Mouse (Mus musculus) neural tube, embryonic 11.5 days (tissue): ENCODE data around the gene 1600014C23Rik. TPM values are rescaled to one million over a fixed set of nuclear protein-coding genes. Genes with fewer than 3 reads are reported as not detected.
A peak's percentile ranks its signal among the peaks of the same experiment; 100 is the strongest.

Source experiments
- ATAC-seq: fragments of 200-750 bp; cut with Nextera tagmentation; 2 replicates; pipeline ENCODE4 v1.8.0; 2017; ENCODE audit warnings: moderate number of reproducible peaks, mild to moderate bottlenecking, moderate TSS enrichment, moderate library complexity; ENCODE audit not compliant: insufficient read depth, low FRiP score, low TSS enrichment
- DNase-seq: peaks from one replicate; pipeline ENCODE4 v3.0.0-alpha.2; 2015; ENCODE audit warnings: low spot score
- H3K27ac ChIP-seq: fragments of 300-500 bp; sonication (generic); 2 replicates; pipeline ENCODE4 v1.5.1; 2014; ENCODE audit warnings: low read depth, mild to moderate bottlenecking, low read length
- H3K27me3 ChIP-seq: fragments of 300-500 bp; sonication (generic); 2 replicates; pipeline ENCODE4 v1.6.1; 2014; ENCODE audit warnings: mild to moderate bottlenecking, low read length, mixed read lengths; ENCODE audit not compliant: control insufficient read depth, insufficient read depth
- H3K36me3 ChIP-seq: fragments of 300-500 bp; sonication (generic); 2 replicates; pipeline ENCODE4 v1.6.1; 2014; ENCODE audit warnings: mild to moderate bottlenecking, low read length, moderate library complexity, mixed read lengths; ENCODE audit not compliant: control insufficient read depth, insufficient read depth
- H3K4me1 ChIP-seq: fragments of 300-500 bp; sonication (generic); 2 replicates; pipeline ENCODE4 v1.6.1; 2014; ENCODE audit warnings: low read length, mixed read lengths; ENCODE audit not compliant: control insufficient read depth, insufficient read depth
- H3K4me2 ChIP-seq: fragments of 300-500 bp; sonication (generic); 2 replicates; pipeline ENCODE4 v1.6.1; 2014; ENCODE audit warnings: low read depth, mild to moderate bottlenecking, moderate library complexity
- H3K4me3 ChIP-seq: fragments of 300-500 bp; sonication (generic); 2 replicates; pipeline ENCODE4 v1.5.1; 2014; ENCODE audit warnings: low read depth, low read length
- H3K9ac ChIP-seq: fragments of 300-500 bp; sonication (generic); 2 replicates; pipeline ENCODE4 v1.6.1; 2014; ENCODE audit warnings: mild to moderate bottlenecking, low read length
- H3K9me3 ChIP-seq: fragments of 300-500 bp; sonication (generic); 2 replicates; pipeline ENCODE4 v1.6.1; 2016; ENCODE audit warnings: low read length; ENCODE audit not compliant: control insufficient read depth
- WGBS: fragments of 180-500 bp; shearing (Covaris S2); extraction: QIAGEN DNeasy Blood & Tissue Kit; methylation state at CpG from one replicate; pipeline ENCODE4 v1.1.7; 2014; 5-methylcytosine and 5-hydroxymethylcytosine counted together
- polyA plus RNA-seq: library from polyadenylated mRNA; unstranded; fragments of >200 nt; fragmentation: Nextera tagmentation; extraction: Ambion mirVana; gene quantifications from 2 replicates; pipeline ENCODE4 v1.2.1, GENCODE M21; 2014

Gene 1600014C23Rik
- polyA plus RNA-seq, 1 experiment from 2014 or later = not detected

DNA sequence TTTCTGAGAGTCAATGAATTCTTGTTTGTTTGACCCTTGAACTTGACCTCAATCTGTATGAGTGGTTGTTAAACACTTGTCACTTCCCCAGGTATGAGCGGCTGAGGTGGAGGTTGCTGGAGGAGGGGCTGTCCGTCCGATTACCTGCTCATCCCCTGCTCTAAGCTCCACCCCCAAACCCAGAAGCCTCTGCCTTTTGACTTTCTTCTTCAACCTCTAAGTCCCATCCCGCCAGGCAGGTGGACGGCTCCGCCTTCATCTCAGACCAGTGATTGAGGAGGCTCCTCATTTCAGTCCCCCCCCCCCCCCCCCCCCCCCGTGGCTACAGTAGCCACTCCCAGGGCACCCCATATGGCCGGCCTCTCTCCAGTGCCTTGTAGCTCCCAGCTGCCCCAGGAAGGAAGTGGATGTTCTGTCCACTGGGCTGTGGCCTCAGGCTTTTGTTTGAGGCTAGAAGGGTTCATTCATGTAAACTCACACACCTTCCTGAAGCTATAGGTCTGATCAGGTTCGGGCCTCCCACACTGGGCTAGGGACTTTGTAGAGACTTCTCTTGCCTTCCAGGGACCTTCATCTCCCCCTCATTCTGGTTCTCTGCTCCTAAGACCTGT, 34.0 kb upstream of the 1600014C23Rik start:
- no peak for DNase-seq
- Histone ChIP-seq H3K4me2 (no peak overlapping the region), H3K27ac (no peak overlapping the region), H3K4me3 (no peak overlapping the region), H3K27me3 (no peaks in the 10 kb centered on the region), H3K4me1 (0 out of 2 replicates have a peak, but pooled peaks cover 3% of the 10 kb centered on the region), H3K9me3 (no peaks in the 10 kb centered on the region), H3K9ac (no peak overlapping the region), H3K36me3 (no peaks in the 10 kb centered on the region)
- no peak for ATAC-seq
- WGBS = 40% methylated on average over 8 of the region's 9 CpGs

- no peak overlapping the region for H3K9ac ChIP-seq
- 17% methylated on average over 12 of the region's 12 CpGs for WGBS
Measured at GRCm38 (mm10) chr17:45766735-45767535, 33.3 kb upstream of the 1600014C23Rik start.

GRCm38 (mm10) chr17:45765914-45766313, 32.3 kb upstream of the 1600014C23Rik start:
- no peak overlapping the region for H3K27ac ChIP-seq
- 0 out of 2 replicates have a peak, but pooled peaks cover 3% of the 10 kb centered on the region for H3K4me1 ChIP-seq
- no peak for DNase-seq
- no peak overlapping the region for H3K4me3 ChIP-seq
- no peaks in the 10 kb centered on the region for H3K27me3 ChIP-seq
- WGBS = 90% methylated on average over 3 of the region's 3 CpGs
- H3K36me3 ChIP-seq = no peaks in the 10 kb centered on the region
- H3K9me3 ChIP-seq = no peaks in the 10 kb centered on the region
- ATAC-seq = no peak
- no peak overlapping the region for H3K4me2 ChIP-seq
- H3K9ac ChIP-seq = no peak overlapping the region

More at GRCm38 (mm10) chr17:45766735-45767535, 33.3 kb upstream of the 1600014C23Rik start:
- Histone ChIP-seq H3K36me3 (no peaks in the 10 kb centered on the region), H3K4me2 (no peak overlapping the region), H3K4me3 (no peak overlapping the region), H3K27me3 (no peaks in the 10 kb centered on the region), H3K27ac (0 out of 2 replicates have a peak overlapping the region, but pooled peaks have one; percentile 29), H3K4me1 (0 out of 2 replicates have a peak, but pooled peaks cover 3% of the 10 kb centered on the region), H3K9me3 (no peaks in the 10 kb centered on the region)
- ATAC-seq (peak; percentile 72; the same call in 1 of the 2 replicates), DNase-seq (peak; percentile 80)

DNA sequence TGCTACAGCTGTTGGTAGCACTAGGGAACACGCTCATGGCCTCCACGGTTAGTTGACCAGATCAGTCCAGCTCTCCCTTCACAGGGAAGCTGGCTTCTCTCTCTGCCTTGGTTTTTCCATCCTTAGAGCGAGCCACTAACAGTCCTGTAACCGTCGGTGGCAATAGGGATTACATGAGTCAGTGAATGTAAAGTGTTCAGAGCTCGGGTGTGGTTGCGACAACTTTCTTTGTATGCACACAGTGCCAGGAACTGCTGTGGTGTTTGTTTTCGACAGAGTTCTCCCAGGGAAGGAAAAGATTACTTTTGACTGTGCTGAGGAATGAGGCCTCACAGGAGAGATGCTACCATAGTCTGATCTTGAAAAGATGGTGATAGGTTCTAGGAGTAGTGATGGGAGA, 29.5 kb upstream of the 1600014C23Rik start:
- H3K4me3 ChIP-seq = no peak overlapping the region
- no peak overlapping the region for H3K4me2 ChIP-seq
- H3K36me3 ChIP-seq = no peaks in the 10 kb centered on the region
- 0 out of 2 replicates have a peak, but pooled peaks cover 3% of the 10 kb centered on the region for H3K4me1 ChIP-seq
- H3K9ac ChIP-seq = no peak overlapping the region
- ATAC-seq (no peak), DNase-seq (no peak)
- no peaks in the 10 kb centered on the region for H3K9me3 ChIP-seq
- 87% methylated on average over 8 of the region's 8 CpGs for WGBS
- H3K27me3 ChIP-seq = no peaks in the 10 kb centered on the region
- H3K27ac ChIP-seq = no peak overlapping the region

DNA sequence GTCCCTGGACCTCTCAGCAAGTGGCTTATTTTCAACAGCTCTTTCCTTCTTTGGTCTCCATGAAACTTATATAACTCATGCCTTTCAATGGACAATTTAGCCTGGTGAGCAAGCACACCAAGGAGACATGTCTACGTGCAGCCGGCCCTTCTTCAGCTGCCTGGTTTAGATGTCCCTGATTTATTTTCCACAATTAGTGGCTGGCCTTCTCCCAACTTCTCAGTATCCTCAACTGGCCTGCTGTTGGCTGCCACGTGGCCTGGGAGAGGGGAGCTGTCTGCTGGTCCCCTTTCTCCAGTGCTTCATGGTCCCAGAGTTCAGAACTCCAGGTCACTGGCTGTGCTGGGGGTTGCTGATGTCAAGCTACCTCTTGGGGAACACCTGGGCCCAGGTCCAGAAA, 28.3 kb upstream of the 1600014C23Rik start:
- H3K9me3 ChIP-seq = no peaks in the 10 kb centered on the region
- no peaks in the 10 kb centered on the region for H3K27me3 ChIP-seq
- no peak overlapping the region for H3K4me3 ChIP-seq
- no peak overlapping the region for H3K4me2 ChIP-seq
- no peak overlapping the region for H3K27ac ChIP-seq
- H3K36me3 ChIP-seq = no peaks in the 10 kb centered on the region
- no peak overlapping the region for H3K9ac ChIP-seq
- ATAC-seq (no peak), DNase-seq (no peak)
- WGBS = 74% methylated on average over 3 of the region's 3 CpGs
- H3K4me1 ChIP-seq = no peaks in the 10 kb centered on the region

GRCm38 (mm10) chr17:45760965-45761645, 27.5 kb upstream of the 1600014C23Rik start:
- WGBS = 72% methylated on average over 10 of the region's 10 CpGs
- Histone ChIP-seq H3K36me3 (no peaks in the 10 kb centered on the region), H3K4me1 (no peaks in the 10 kb centered on the region), H3K9ac (no peak overlapping the region), H3K4me3 (no peak overlapping the region), H3K27me3 (no peaks in the 10 kb centered on the region), H3K4me2 (no peak overlapping the region), H3K27ac (no peak overlapping the region), H3K9me3 (no peaks in the 10 kb centered on the region)
- ATAC-seq = no peak
- DNase-seq = no peak

DNA sequence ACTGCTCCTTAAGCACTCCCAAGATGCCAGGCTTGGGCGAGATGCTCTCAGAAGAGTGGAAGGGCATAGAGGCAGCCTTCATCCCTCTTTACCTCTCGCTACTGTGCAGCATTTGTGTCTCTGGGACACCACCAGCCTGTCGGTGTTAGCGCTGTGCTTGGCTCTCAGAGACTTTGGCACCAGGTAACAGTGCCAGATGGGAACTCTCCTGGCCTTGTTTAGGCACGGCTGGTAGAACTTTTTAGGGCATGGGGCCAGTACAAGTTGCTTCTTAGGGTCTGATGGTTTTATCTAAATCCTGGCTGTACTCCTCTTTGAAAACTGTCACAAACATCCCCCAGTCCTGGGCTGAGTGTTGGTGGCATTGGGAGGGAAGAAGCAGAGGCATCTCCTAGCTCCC, 26.1 kb upstream of the 1600014C23Rik start:
- no peak overlapping the region for H3K4me2 ChIP-seq
- H3K27me3 ChIP-seq = no peaks in the 10 kb centered on the region
- ATAC-seq (no peak), DNase-seq (no peak)
- no peak overlapping the region for H3K9ac ChIP-seq
- H3K27ac ChIP-seq = no peak overlapping the region
- H3K9me3 ChIP-seq = no peaks in the 10 kb centered on the region
- no peak overlapping the region for H3K4me3 ChIP-seq
- no peaks in the 10 kb centered on the region for H3K4me1 ChIP-seq
- 92% methylated on average over 5 of the region's 5 CpGs for WGBS
- no peaks in the 10 kb centered on the region for H3K36me3 ChIP-seq

- Histone ChIP-seq H3K27me3 (no peaks in the 10 kb centered on the region), H3K9ac (no peak overlapping the region), H3K4me2 (no peak overlapping the region), H3K4me1 (no peaks in the 10 kb centered on the region), H3K9me3 (no peaks in the 10 kb centered on the region), H3K36me3 (no peaks in the 10 kb centered on the region), H3K27ac (no peak overlapping the region), H3K4me3 (no peak overlapping the region)
- DNase-seq = no peak
- 71% methylated on average over 7 of the region's 7 CpGs for WGBS
- ATAC-seq = no peak
Measured at GRCm38 (mm10) chr17:45758808-45759207, 25.2 kb upstream of the 1600014C23Rik start.
